Mouse (Mus musculus) MEL (cell line): ENCODE data around the gene Nup62. TPM values are rescaled to one million over a fixed set of nuclear protein-coding genes. Genes with fewer than 3 reads are reported as not detected.

ENCODE experiments used
- DNase-seq: peaks from one replicate; pipeline ENCODE4 v3.0.0; 2011; ENCODE audit warnings: low read depth, low spot score
- H3K27ac ChIP-seq: 2 replicates; pipeline ENCODE4 v1.5.1; 2012; ENCODE audit warnings: low read depth, mild to moderate bottlenecking, control low read depth, low read length, moderate library complexity; ENCODE audit not compliant: control insufficient read depth
- H3K27me3 ChIP-seq, 2 experiments: fragments of 150-350 bp in 1 of 2; sonication (generic) in 1 of 2; 2 replicates each; pipeline ENCODE4 v1.6.1; 2012; ENCODE audit warnings: low read length in 2 of 2, mild to moderate bottlenecking in 2 of 2, improper control_type of control experiment in 1 of 2, moderate library complexity in 1 of 2; ENCODE audit not compliant: insufficient read depth in 2 of 2, control insufficient read depth in 1 of 2
- H3K36me3 ChIP-seq, 2 experiments: 2 replicates each; pipeline ENCODE4 v1.6.1; 2012 to 2014; ENCODE audit warnings: low read length in 2 of 2, improper control_type of control experiment in 1 of 2, inconsistent platforms in 1 of 2, mild to moderate bottlenecking in 1 of 2; ENCODE audit not compliant: insufficient read depth in 2 of 2, control insufficient read depth in 1 of 2
- H3K4me1 ChIP-seq, 2 experiments: fragments of 150-350 bp in 1 of 2; sonication (generic) in 1 of 2; 2 replicates each; pipeline ENCODE4 v1.6.1; 2012; ENCODE audit warnings: low read length in 2 of 2, improper control_type of control experiment in 1 of 2, mild to moderate bottlenecking in 1 of 2; ENCODE audit not compliant: insufficient read depth in 2 of 2, control insufficient read depth in 1 of 2
- H3K4me3 ChIP-seq, 2 experiments: fragments of 150-350 bp in 1 of 2; sonication (generic) in 1 of 2; 2 replicates each; pipeline ENCODE4 v1.5.1; 2012; ENCODE audit warnings: low read depth in 2 of 2, low read length in 2 of 2, mild to moderate bottlenecking in 2 of 2, moderate library complexity in 2 of 2, control low read depth in 1 of 2, improper control_type of control experiment in 1 of 2; ENCODE audit not compliant: control insufficient read depth in 1 of 2, insufficient read depth in 1 of 2
- H3K79me2 ChIP-seq: 2 replicates; pipeline ENCODE4 v1.6.1; 2012; ENCODE audit warnings: mild to moderate bottlenecking, low read length, moderate library complexity; ENCODE audit not compliant: control insufficient read depth, poor library complexity, insufficient read depth
- H3K9ac ChIP-seq: 2 replicates; pipeline ENCODE4 v1.6.1; 2012; ENCODE audit warnings: low read depth, mild to moderate bottlenecking, control low read depth, low read length, moderate library complexity; ENCODE audit not compliant: control insufficient read depth, poor library complexity, severe bottlenecking
- H3K9me3 ChIP-seq: fragments of 150-350 bp; sonication (generic); replicated peaks from 2 replicates; pipeline ENCODE4 v1.6.1; 2012; ENCODE audit warnings: mild to moderate bottlenecking, low read length, improper control_type of control experiment, moderate library complexity; ENCODE audit not compliant: insufficient read depth
- BHLHE40 ChIP-seq: IDR thresholded peaks from 2 replicates; pipeline ENCODE4 v1.6.1; 2012; ENCODE audit warnings: low read depth, mild to moderate bottlenecking, inconsistent platforms, low read length, improper control_type of control experiment, borderline replicate concordance
- CHD2 ChIP-seq: IDR thresholded peaks from 2 replicates; pipeline ENCODE4 v1.6.1; 2011; ENCODE audit warnings: low read length, improper control_type of control experiment
- CTCF ChIP-seq, 3 experiments: IDR thresholded peaks in 2 of 3; conservative IDR thresholded peaks in 1 of 3; 2 replicates each; pipeline ENCODE4 v1.5.1; 2011 to 2012; ENCODE audit warnings: low read length in 3 of 3, low read depth in 2 of 3, mild to moderate bottlenecking in 2 of 3, improper control_type of control experiment in 1 of 3, inconsistent platforms in 1 of 3, mixed read lengths in 1 of 3, moderate library complexity in 1 of 3; ENCODE audit not compliant: control insufficient read depth in 1 of 3, insufficient read depth in 1 of 3, poor library complexity in 1 of 3, severe bottlenecking in 1 of 3
- ELF1 ChIP-seq: IDR thresholded peaks from 2 replicates; pipeline ENCODE4 v1.6.1; 2014; ENCODE audit warnings: low read depth, mild to moderate bottlenecking, inconsistent platforms, low read length, improper control_type of control experiment, moderate library complexity
- ETS1 ChIP-seq: IDR thresholded peaks from 2 replicates; pipeline ENCODE4 v1.6.1; 2012; ENCODE audit warnings: low read depth, mild to moderate bottlenecking, inconsistent platforms, low read length, improper control_type of control experiment, moderate library complexity
- GATA1 ChIP-seq: IDR thresholded peaks from 2 replicates; pipeline ENCODE4 v1.6.1; 2011; ENCODE audit warnings: low read depth, low read length, improper control_type of control experiment
- HCFC1 ChIP-seq: IDR thresholded peaks from 2 replicates; pipeline ENCODE4 v1.6.1; 2012; ENCODE audit warnings: low read depth, mild to moderate bottlenecking, inconsistent platforms, low read length, improper control_type of control experiment, moderate library complexity
- MAX ChIP-seq: IDR thresholded peaks from 2 replicates; pipeline ENCODE4 v1.6.1; 2011; ENCODE audit warnings: low read length, improper control_type of control experiment
- MAZ ChIP-seq: IDR thresholded peaks from 2 replicates; pipeline ENCODE4 v1.6.1; 2012; ENCODE audit warnings: low read depth, mild to moderate bottlenecking, inconsistent platforms, low read length, improper control_type of control experiment
- MEF2A ChIP-seq: IDR thresholded peaks from 2 replicates; pipeline ENCODE4 v1.6.1; 2014; ENCODE audit warnings: low read depth, mild to moderate bottlenecking, inconsistent platforms, low read length, improper control_type of control experiment; ENCODE audit not compliant: poor library complexity, insufficient replicate concordance, severe bottlenecking; ENCODE audit errors: extremely low read depth
- MXI1 ChIP-seq: IDR thresholded peaks from 2 replicates; pipeline ENCODE4 v1.6.1; 2011; ENCODE audit warnings: mild to moderate bottlenecking, low read depth, low read length, improper control_type of control experiment
- MYB ChIP-seq: IDR thresholded peaks from 2 replicates; pipeline ENCODE4 v1.6.1; 2011; ENCODE audit warnings: mild to moderate bottlenecking, low read depth, low read length, improper control_type of control experiment
- MYC ChIP-seq: IDR thresholded peaks from 2 replicates; pipeline ENCODE4 v1.6.1; 2011; ENCODE audit warnings: low read depth, mild to moderate bottlenecking, low read length, improper control_type of control experiment, moderate library complexity
- NELFE ChIP-seq: IDR thresholded peaks from 2 replicates; pipeline ENCODE4 v1.6.1; 2011; ENCODE audit warnings: low read depth, low read length, improper control_type of control experiment
- POLR2A ChIP-seq, 2 experiments: IDR thresholded peaks; 2 replicates each; pipeline ENCODE4 v1.6.1; 2011 to 2012; ENCODE audit warnings: low read length in 2 of 2, mild to moderate bottlenecking in 2 of 2, control low read depth in 1 of 2, improper control_type of control experiment in 1 of 2, low read depth in 1 of 2, moderate library complexity in 1 of 2; ENCODE audit not compliant: control insufficient read depth in 1 of 2, insufficient read depth in 1 of 2, poor library complexity in 1 of 2
- POLR2AphosphoS2 ChIP-seq: IDR thresholded peaks from 2 replicates; pipeline ENCODE4 v1.6.1; 2011; ENCODE audit warnings: low read length, improper control_type of control experiment
- POLR2AphosphoS5 ChIP-seq: IDR thresholded peaks from 2 replicates; pipeline ENCODE4 v1.6.1; 2012; ENCODE audit warnings: low read depth, borderline replicate concordance, mild to moderate bottlenecking, inconsistent platforms, low read length, moderate library complexity, mixed read lengths
- SMC3 ChIP-seq: IDR thresholded peaks from 2 replicates; pipeline ENCODE4 v1.6.1; 2011; ENCODE audit warnings: low read depth, low read length, improper control_type of control experiment
- TAL1 ChIP-seq: IDR thresholded peaks from 2 replicates; pipeline ENCODE4 v1.6.1; 2012; ENCODE audit warnings: mild to moderate bottlenecking, inconsistent platforms, low read length, moderate library complexity, mixed read lengths
- TBP ChIP-seq: IDR thresholded peaks from 2 replicates; pipeline ENCODE4 v1.8.0; 2011; ENCODE audit warnings: low read depth, low read length, improper control_type of control experiment
- TCF12 ChIP-seq: IDR thresholded peaks from 2 replicates; pipeline ENCODE4 v1.6.1; 2014; ENCODE audit warnings: low read depth, mild to moderate bottlenecking, inconsistent platforms, low read length, improper control_type of control experiment, moderate library complexity
- UBTF ChIP-seq: IDR thresholded peaks from 2 replicates; pipeline ENCODE4 v1.6.1; 2012; ENCODE audit warnings: low read depth, mild to moderate bottlenecking, inconsistent platforms, low read length, improper control_type of control experiment, moderate library complexity, borderline replicate concordance; ENCODE audit not compliant: insufficient read depth
- USF1 ChIP-seq: IDR thresholded peaks from 2 replicates; pipeline ENCODE4 v1.6.1; 2014; ENCODE audit warnings: low read depth, mild to moderate bottlenecking, inconsistent platforms, low read length, improper control_type of control experiment, moderate library complexity
- USF2 ChIP-seq, 2 experiments: IDR thresholded peaks; 2 replicates each; pipeline ENCODE4 v1.6.1; 2011 to 2012; ENCODE audit warnings: improper control_type of control experiment in 2 of 2, low read length in 2 of 2, borderline replicate concordance in 1 of 2, inconsistent platforms in 1 of 2, low read depth in 1 of 2, mild to moderate bottlenecking in 1 of 2; ENCODE audit not compliant: insufficient read depth in 1 of 2
- ZC3H11A ChIP-seq: IDR thresholded peaks from 2 replicates; pipeline ENCODE4 v1.6.1; 2012; ENCODE audit warnings: low read depth, mild to moderate bottlenecking, inconsistent platforms, low read length, improper control_type of control experiment
- ZKSCAN1 ChIP-seq: IDR thresholded peaks from 2 replicates; pipeline ENCODE4 v1.6.1; 2012; ENCODE audit warnings: low read depth, mild to moderate bottlenecking, inconsistent platforms, low read length, improper control_type of control experiment, moderate library complexity
- ZMIZ1 ChIP-seq: IDR thresholded peaks from 2 replicates; pipeline ENCODE4 v1.6.1; 2012; ENCODE audit warnings: low read depth, mild to moderate bottlenecking, inconsistent platforms, low read length, improper control_type of control experiment, moderate library complexity
- ZNF384 ChIP-seq: IDR thresholded peaks from 2 replicates; pipeline ENCODE4 v1.6.1; 2012; ENCODE audit warnings: low read depth, mild to moderate bottlenecking, inconsistent platforms, low read length, improper control_type of control experiment
- polyA plus RNA-seq, 2 experiments: library from polyadenylated mRNA; stranded (reverse) in 1 of 2; unstranded in 1 of 2; fragments of >175 nt in 1 of 2; fragments of >200 nt in 1 of 2; gene quantifications; 2 replicates each; pipeline versions ENCODE4 v1.2.1 to v1.2.4; 2012; ENCODE audit warnings: low replicate concordance in 2 of 2, low read depth in 1 of 2; ENCODE audit not compliant: insufficient read length in 2 of 2, insufficient read depth in 1 of 2, missing spikeins in 1 of 2
- total RNA-seq: library from RNA; depleted of rRNA; stranded (reverse); fragments of 300-350 nt; gene quantifications from 2 replicates; pipeline ENCODE4 v1.2.3, GENCODE M21; 2012

The Nup62 gene
- total and polyA plus RNA-seq, 3 experiments: 136 to 235 TPM; not detected in 1

DNA sequence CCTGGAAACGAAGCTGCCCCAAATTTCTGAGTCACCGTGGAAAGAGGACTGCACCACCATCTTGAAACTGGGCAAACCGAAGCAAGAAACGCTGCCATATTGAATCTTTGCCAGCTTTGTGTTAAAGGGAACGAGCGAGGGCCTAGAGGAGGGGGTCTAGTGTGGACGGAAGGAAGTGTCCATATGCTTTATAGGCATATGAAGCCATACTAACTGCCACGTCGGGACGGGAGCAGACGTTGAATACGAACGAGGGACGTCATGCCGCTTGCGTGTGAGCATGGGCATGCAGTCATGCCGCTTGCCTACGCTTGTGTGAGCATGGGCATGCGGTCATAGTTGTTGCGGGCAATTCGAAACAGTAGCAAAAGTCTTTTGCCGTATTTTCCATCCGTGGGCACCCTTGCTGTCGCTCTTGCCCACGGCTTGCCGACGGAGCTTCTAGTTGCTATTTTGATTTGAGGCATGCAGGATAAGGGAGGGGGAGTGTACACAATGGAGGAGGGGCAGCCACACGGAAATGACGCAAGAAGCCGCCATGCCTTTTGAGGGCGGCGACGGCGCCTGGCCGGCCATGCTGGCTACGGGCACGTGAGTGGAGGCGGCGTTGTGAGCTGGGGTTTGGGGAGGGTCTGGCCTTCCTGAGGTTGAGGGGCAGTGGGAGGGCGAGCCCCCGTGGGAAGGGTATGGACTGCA is 33.7 kb downstream of the Nup62 start (continued):
- TF ChIP-seq MAX (peak; percentile 88), MXI1 (peak; percentile 94), TBP (peak; percentile 32), POLR2AphosphoS2 (no peak), TCF12 (peak; percentile 33; the same call in 1 of the 2 replicates)

DNA sequence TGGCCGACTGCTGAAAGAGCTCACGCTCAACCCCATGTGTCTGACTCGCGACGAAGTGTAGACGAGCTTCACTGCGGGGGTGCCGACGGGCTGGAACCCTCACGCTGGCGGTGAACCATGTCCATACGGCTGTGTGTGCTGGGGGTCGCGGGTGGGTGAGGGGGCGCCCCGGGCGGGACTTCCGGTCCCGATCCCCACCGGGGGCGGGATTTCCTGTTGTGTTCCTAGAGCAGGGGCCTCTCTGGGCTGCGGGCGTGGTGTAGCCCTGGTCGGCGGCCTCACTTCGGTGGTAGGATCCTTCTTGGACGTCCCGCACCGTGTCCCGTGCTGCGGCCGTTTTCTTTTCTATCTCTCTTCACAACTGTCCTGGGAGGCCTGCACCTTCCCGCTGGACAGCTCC is 34.3 kb downstream of the Nup62 start:
- peaks cover 0 to 15% of the 10 kb centered on the region in 2 experiments; a peak in 2 of 4 replicates for H3K4me1 ChIP-seq

More for the DNA sequence above, 34.3 kb downstream of the Nup62 start:
- no peaks in the 10 kb centered on the region for H3K9me3 ChIP-seq
- peak; percentile 83 for DNase-seq
- H3K27me3 ChIP-seq: no peaks in the 10 kb centered on the region
- H3K79me2 ChIP-seq: peaks cover 28% of the 10 kb centered on the region
- TF ChIP-seq BHLHE40: no peak
- no peak for TF ChIP-seq MEF2A
- TF ChIP-seq MAZ: no peak
- TF ChIP-seq GATA1: no peak
- no peak for TF ChIP-seq TCF12
- TF ChIP-seq SMC3: no peak
- TF ChIP-seq ZC3H11A: no peak
- no peak for TF ChIP-seq ETS1
- no peak for TF ChIP-seq MXI1
- no peak for TF ChIP-seq CTCF (IDR thresholded peaks at IDR 0.05 in 2 of 3, conservative IDR thresholded peaks at IDR 0.05 in 1 of 3; ENCODE audit: control insufficient read depth in 1 of 3, insufficient read depth in 1 of 3, low read depth in 2 of 3, low read length in 3 of 3, poor library complexity in 1 of 3, severe bottlenecking in 1 of 3)
- no peak for TF ChIP-seq TBP
- TF ChIP-seq NELFE: peak; percentile 33; the same call in 1 of the 2 replicates
- no peak for TF ChIP-seq ZMIZ1
- no peak for TF ChIP-seq USF1
- TF ChIP-seq UBTF: no peak
- TF ChIP-seq ELF1: peak; percentile 57
- no peak for TF ChIP-seq ZNF384
- TF ChIP-seq CHD2: no peak
- TF ChIP-seq POLR2AphosphoS5: no peak
- TF ChIP-seq ZKSCAN1: no peak
- no peak for TF ChIP-seq MYB
- no peak for TF ChIP-seq MYC
- no peak for TF ChIP-seq HCFC1
- TF ChIP-seq POLR2AphosphoS2: no peak
- no peak for TF ChIP-seq TAL1
- TF ChIP-seq POLR2A (IDR thresholded peaks at IDR 0.05; ENCODE audit: control insufficient read depth in 1 of 2, insufficient read depth in 1 of 2, low read depth in 1 of 2, low read length in 2 of 2, poor library complexity in 1 of 2): peak in 1 of 2 experiments; percentile 24; a peak in 2 of 4 replicates
- no peak for TF ChIP-seq USF2 (IDR thresholded peaks at IDR 0.05; ENCODE audit: borderline replicate concordance in 1 of 2, insufficient read depth in 1 of 2, low read depth in 1 of 2, low read length in 2 of 2)
- H3K4me3 ChIP-seq: peak overlapping the region; percentile 61 to 96
- H3K9ac ChIP-seq: peak overlapping the region; percentile 96
- peaks cover 0 to 7% of the 10 kb centered on the region in 2 experiments; a peak in 1 of 4 replicates for H3K36me3 ChIP-seq
- H3K27ac ChIP-seq: peak overlapping the region; percentile 93
